Mouse (Mus musculus) naive thymus-derived CD4-positive, alpha-beta T cell, adult 2 months (primary cell): ENCODE data around the gene Dnmt3b.
A peak's percentile ranks its signal among the peaks of the same experiment; 100 is the strongest.
"Not testable (repeated sequence)": the region's sequence is repeated elsewhere in the genome, so short reads cannot be mapped to it uniquely, and the experiment has no call there.

ENCODE experiments used
- DNase-seq: peaks from one replicate; pipeline ENCODE4 v3.0.0-alpha.2; 2011; ENCODE audit warnings: low read depth

The Dnmt3b gene

GRCm38 (mm10) chr2:153638977-153639680 is 10.1 kb upstream of the Dnmt3b start:
- DNase-seq, result peak; percentile 58

DNA sequence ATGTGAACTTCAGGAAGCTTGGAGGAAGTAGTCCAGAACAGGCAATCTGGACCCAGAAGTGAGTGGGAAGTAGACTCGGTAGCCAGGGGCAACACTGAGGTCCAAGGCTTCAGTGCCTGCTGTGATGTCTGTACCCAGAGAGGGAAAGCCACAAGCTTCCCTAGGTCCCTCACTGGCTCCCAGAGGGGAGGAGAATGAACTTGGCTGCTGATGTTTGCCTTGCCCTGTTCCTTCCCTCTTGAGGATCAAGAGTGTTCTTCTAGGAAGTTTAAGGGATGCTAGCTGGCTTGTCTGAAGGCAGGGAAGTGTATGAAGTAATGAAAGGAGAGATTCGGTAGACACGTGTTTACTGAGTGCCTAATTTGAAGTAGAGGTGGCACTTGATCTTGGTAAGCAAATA is 6.8 kb upstream of the Dnmt3b start:
- DNase-seq, result no peak

GRCm38 (mm10) chr2:153642999-153643398 is 6.3 kb upstream of the Dnmt3b start:
- DNase-seq, result no peak

DNA sequence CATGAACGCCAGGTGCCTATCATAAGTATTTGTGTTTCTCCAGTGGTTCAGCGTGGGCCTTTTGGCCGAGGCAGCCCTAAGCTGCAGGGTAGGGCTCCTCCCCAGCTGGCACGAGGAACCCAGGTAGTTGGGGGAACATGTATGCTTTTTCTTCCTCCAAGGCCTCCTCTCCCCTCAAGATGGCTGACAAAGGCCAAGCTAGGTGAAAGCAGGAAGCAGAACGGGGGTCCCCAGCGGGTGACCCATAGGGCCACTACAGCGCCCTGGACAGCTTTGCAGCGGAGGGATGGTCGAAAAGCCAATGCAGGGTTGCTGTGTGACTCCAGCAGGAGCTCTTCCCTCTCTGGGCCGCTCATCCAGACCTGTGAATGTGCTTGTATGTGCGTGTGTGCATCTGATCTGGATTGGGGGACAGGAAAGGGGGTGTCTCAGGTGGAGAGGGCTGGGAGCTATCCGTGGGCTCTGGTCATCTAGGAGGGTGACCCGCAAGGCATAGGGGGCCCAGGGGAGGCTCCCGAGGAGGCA is 415 bp upstream of the Dnmt3b start:
- peak; percentile 39 for DNase-seq

- DNase-seq, result no peak
Measured at GRCm38 (mm10) chr2:153650014-153650687, 901 bp downstream of the Dnmt3b start.

DNA sequence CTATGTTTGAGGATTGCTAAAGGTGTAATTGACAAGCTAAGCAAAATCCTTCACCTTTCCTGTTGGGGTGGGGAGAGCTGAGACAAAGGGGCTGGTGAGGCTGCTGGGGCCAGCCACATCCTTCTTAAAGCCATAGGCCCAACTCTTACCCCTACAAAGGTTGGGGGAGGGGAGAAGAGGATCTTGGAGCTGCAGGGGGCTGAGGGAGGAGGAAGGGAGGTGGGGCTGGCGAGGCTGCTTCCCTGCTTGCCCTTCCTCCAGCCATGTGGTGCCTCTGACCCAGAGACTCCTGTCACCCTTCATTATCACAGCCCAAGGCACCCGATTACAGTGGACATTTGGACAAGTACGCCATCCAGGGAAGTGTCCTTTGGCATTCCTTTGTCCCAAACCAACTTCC is 2.4 kb downstream of the Dnmt3b start:
- DNase-seq, result no peak

- not testable (repeated sequence) for DNase-seq
Measured at GRCm38 (mm10) chr2:153657659-153658058, 8.4 kb downstream of the Dnmt3b start.

GRCm38 (mm10) chr2:153660616-153661015 is 11.4 kb downstream of the Dnmt3b start:
- DNase-seq, result no peak

DNA sequence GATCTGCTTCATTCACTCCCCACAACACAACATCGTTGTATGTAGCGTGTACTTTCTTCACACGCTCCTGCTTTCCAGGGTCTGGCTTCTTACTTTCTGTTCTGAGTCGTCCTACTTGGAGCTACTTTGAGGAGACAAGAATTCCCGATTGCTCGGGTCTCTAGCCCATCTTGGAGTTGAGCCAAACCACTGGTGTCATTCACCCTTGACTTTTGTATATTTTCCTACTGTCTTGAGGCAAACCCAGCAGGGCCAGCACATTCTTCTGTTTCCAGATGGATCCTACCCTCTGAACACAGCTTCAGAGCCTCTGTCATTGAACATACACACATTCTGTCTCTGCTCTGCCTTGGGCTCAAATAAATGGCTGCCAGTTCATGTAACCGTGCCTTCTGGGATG is 16.2 kb downstream of the Dnmt3b start:
- DNase-seq, result no peak

- DNase-seq, result peak; percentile 53
Measured at GRCm38 (mm10) chr2:153668754-153669376, 19.6 kb downstream of the Dnmt3b start.

- DNase-seq, result no peak
Measured at GRCm38 (mm10) chr2:153670111-153670510, 20.9 kb downstream of the Dnmt3b start.

- DNase-seq, result no peak
Measured at GRCm38 (mm10) chr2:153672619-153673018, 23.4 kb downstream of the Dnmt3b start.

- DNase-seq, result not testable (repeated sequence)
Measured at GRCm38 (mm10) chr2:153675364-153675763, 26.1 kb downstream of the Dnmt3b start.

GRCm38 (mm10) chr2:153676944-153677343 is 27.7 kb downstream of the Dnmt3b start:
- no peak for DNase-seq

DNA sequence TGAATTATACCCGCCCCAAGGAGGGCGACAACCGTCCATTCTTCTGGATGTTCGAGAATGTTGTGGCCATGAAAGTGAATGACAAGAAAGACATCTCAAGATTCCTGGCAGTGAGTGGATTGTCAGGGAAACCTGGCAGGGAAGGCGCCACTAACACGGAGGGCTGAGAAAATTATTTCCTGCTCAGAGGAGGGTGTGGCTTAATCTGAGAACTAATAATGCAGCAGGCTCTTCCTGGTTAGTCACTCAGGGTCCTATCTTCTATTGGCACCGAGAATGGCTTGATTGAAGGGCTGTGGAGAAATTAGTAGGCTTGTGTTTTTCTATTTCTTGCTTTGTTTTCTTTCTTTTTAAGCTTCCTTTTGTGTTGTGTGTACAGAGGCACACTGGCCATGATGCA is 28.3 kb downstream of the Dnmt3b start:
- no peak for DNase-seq

DNA sequence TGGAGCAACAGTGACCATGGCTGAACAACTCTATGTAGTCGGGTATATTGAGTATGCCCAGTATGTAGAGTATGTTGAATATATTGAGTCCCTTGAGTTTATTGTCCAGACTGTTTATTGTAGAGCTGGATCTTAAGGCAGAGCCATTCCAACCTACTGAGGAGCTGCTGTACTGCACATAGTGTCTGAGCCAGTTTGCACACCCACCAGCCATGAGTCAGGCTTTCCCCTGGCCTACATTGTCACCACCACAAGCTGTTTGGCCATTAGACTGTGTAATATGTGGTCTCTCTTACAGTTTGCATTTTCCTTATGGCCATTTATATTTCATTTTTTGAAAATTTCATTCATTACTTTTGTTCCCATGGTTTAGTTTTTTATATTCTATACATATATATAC is 30.7 kb downstream of the Dnmt3b start:
- no peak for DNase-seq

GRCm38 (mm10) chr2:153693413-153693812 is 44.2 kb downstream of the Dnmt3b start:
- DNase-seq, result not testable (repeated sequence)

GRCm38 (mm10) chr2:153694462-153695085 is 45.3 kb downstream of the Dnmt3b start:
- peak; percentile 80 for DNase-seq

DNA sequence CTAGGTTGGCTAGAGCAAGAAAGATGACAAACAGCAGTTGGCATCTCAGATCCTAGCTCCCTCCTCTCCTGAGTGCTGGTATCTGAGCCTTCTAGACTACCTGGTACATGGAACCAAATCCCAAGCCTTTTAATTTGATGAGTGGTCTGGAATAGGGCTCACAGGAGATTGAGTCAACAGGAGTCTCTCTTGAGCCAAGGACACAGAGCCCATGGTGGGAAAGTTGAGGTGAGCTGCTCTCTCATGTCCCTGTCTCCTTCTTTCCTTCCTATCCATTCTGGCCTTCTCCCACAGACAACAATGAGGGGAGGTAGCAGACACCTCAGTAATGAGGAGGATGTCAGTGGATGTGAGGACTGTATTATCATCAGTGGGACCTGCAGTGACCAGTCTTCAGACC is 47.1 kb downstream of the Dnmt3b start, which contains the start of gene Dnmt3c:
Dnmt3c (plus strand) TSS at position 301 of the 400 bp plus-strand sequence.
- no peak for DNase-seq

DNA sequence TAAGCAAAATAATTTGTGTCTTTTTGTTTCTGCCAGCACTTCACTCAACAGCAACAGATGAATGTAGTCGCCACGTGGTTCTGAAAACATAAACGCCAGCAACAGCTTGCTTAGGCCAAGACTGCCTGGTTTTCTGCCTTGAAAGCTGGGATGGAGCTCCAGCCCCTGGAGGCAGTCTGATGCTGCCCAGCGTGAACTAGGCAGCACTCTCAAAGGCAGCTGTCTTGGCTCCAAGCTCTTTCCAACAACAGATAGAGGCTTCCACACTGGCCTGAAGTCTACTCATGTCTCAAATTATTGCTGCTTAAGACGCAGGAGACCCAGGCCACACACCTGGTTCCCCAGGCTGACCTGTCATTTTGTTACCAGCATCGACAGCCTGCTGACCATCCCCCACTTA is 54.1 kb downstream of the Dnmt3b start:
- no peak for DNase-seq

DNA sequence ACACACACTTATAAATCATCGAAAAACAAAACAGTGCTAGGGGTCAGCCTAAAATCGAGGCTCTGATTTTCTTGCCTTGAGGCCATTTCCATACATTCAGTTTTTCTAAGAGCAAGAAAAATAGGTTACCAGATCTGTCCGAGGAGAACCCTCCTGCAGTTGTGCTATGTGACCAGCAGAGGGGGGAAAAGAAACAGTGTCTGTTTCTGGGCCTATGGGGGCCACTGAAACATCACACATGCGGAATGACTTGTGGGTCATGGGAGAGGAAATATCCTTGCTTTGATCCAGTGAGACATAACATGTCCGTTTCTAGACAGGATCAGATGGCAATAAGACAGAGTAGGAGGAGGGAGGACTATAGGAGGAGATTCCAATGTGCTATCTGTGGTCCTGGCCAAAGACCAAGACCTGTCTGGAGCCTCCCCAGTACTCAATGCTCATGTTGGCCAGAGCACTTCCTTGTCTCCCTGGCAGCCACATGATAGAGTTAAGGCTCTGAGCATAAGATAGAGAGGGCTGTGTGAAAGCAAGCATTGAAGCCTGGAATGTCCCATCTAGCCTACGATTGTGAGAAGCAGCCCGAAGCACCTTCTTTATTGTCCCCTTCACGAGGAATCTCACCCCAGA is 61.6 kb downstream of the Dnmt3b start:
- peak; percentile 59 for DNase-seq

DNA sequence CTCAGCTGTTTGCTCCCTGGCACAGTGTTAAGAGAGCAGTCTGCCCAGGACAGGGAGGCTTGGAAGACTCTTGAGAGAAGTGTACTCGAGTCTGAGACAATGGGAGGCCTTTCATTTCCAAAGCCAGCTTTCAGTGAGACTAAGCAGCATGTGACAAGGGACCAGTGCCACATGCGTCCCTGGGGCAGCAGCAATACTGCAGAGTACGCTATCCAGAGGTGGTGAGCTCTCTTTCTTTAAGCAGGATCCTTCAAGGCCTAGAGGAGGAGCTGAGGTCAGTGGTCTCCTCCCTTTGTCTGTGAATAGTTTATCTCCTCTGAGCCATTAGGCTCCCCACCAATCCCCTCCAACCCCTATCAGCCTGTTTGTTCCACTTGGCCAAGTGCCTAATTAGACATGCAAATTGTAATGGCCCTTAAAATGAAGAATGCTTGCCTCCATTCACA is 63.4 kb downstream of the Dnmt3b start:
- DNase-seq, result no peak
